Comparison of ENCODE assay signal across 22 mouse cellular contexts in genomic region chr1:134817916-134818595, GRCm38 (mm10).
DNase-seq lines count a peak whose midpoint lies in the region; ATAC-seq and TF ChIP-seq lines count a peak whose summit lies in the region.
"Had no signal": no experiment of that assay in that cellular context is flagged by ENCODE, and none has a peak within 500 bp of the region (broad histone marks: within the 10 kb centered on the region; RNA-seq: fewer than 3 reads in every experiment).

No protein-coding gene starts in this region.

- no peak overlapping the region for H3K9ac ChIP-seq in heart, embryonic 15.5 days
- no peak overlapping the region for H3K9ac ChIP-seq in lung, embryonic 16.5 days (ENCODE audit: low read length)
- H3K9ac ChIP-seq: embryonic facial prominence, embryonic 15.5 days; forebrain, embryonic 15.5 days; hindbrain, embryonic 13.5 days; kidney, embryonic 15.5 days; liver, embryonic 13.5 days had no signal

- H3K36me3 ChIP-seq in heart, embryonic 15.5 days: no peaks in the 10 kb centered on the region
- H3K36me3 ChIP-seq in lung, embryonic 16.5 days (ENCODE audit: control insufficient read depth, insufficient read depth, low read length): no peaks in the 10 kb centered on the region
- H3K36me3 ChIP-seq: embryonic facial prominence, embryonic 15.5 days; forebrain, embryonic 15.5 days; kidney, embryonic 15.5 days; liver, embryonic 13.5 days had no signal

- no peak for DNase-seq in gastrocnemius, adult 2 months
- no peak for DNase-seq in gastrocnemius, postnatal 36 days
- DNase-seq in heart, postnatal 4 days: no peak
- no peak for DNase-seq in lung, postnatal 10 days
- no peak for DNase-seq in spleen, postnatal 10 days (ENCODE audit: low spot score in 2 of 2)
- DNase-seq: cerebellum, adult 8-10 months; cerebellum, postnatal 36 days; embryo, embryonic 11 days; gastrocnemius, postnatal 10 days; kidney, adult 11 months; kidney, postnatal 4 days; liver, embryonic 13.5 days; right cerebral cortex, adult 18-20 months; thymus, postnatal 36 days had no signal

- intact Hi-C loops in gastrocnemius, adult 2 months (cut with DNase I): no loop called here
- intact Hi-C loops in gastrocnemius, postnatal 36 days (cut with DNase I): no loop called here

- whole genome bisulfite sequencing in heart, embryonic 15.5 days: 91% methylated on average over 6 of the region's 6 CpGs
- WGBS in lung, embryonic 16.5 days: 88% methylated on average over 6 of the region's 6 CpGs

- peak overlapping the region; percentile 31; the same call in 1 of the 2 replicates for H3K27ac ChIP-seq in gastrocnemius, adult 2 months
- peak overlapping the region; percentile 83; the same call in 1 of the 2 replicates for H3K27ac ChIP-seq in heart, embryonic 15.5 days
- H3K27ac ChIP-seq in lung, embryonic 16.5 days (ENCODE audit: low read length): peak overlapping the region; percentile 77; the same call in 1 of the 2 replicates
- H3K27ac ChIP-seq: forebrain, embryonic 15.5 days; hindbrain, embryonic 13.5 days; kidney, embryonic 15.5 days; liver, embryonic 13.5 days had no signal

- no peaks in the 10 kb centered on the region for H3K9me3 ChIP-seq in heart, embryonic 15.5 days (replicated peaks)
- no peaks in the 10 kb centered on the region for H3K9me3 ChIP-seq in lung, embryonic 16.5 days (ENCODE audit: control insufficient read depth, low read length)
- H3K9me3 ChIP-seq: embryonic facial prominence, embryonic 15.5 days; forebrain, embryonic 15.5 days; hindbrain, embryonic 13.5 days; kidney, embryonic 15.5 days; liver, embryonic 13.5 days had no signal

- no peak for ATAC-seq in heart, embryonic 15.5 days (replicated peaks; ENCODE audit: insufficient number of reproducible peaks, insufficient read depth, low FRiP score, low read depth)
- ATAC-seq in lung, embryonic 16.5 days (ENCODE audit: low read depth): no peak
- ATAC-seq: forebrain, embryonic 15.5 days; lung, postnatal 0 days had no signal

- H3K4me3 ChIP-seq in gastrocnemius, adult 2 months: no peak overlapping the region
- no peak overlapping the region for H3K4me3 ChIP-seq in heart, embryonic 15.5 days
- H3K4me3 ChIP-seq in lung, embryonic 16.5 days (ENCODE audit: low read length): no peak overlapping the region
- H3K4me3 ChIP-seq: embryonic facial prominence, embryonic 15.5 days; forebrain, embryonic 15.5 days; hindbrain, embryonic 13.5 days; kidney, embryonic 15.5 days; liver, embryonic 13.5 days had no signal

- no peak overlapping the region for H3K4me2 ChIP-seq in heart, embryonic 15.5 days
- no peak overlapping the region for H3K4me2 ChIP-seq in lung, embryonic 16.5 days (ENCODE audit: low read depth, low read length)
- H3K4me2 ChIP-seq: embryonic facial prominence, embryonic 15.5 days; forebrain, embryonic 15.5 days; hindbrain, embryonic 13.5 days; kidney, embryonic 15.5 days; midbrain, embryonic 11.5 days had no signal

- TF ChIP-seq CTCF in gastrocnemius, adult 2 months (IDR thresholded peaks at IDR 0.05): no peak

- H3K4me1 ChIP-seq in heart, embryonic 15.5 days (replicated peaks): peaks cover 45% of the 10 kb centered on the region
- H3K4me1 ChIP-seq in lung, embryonic 16.5 days (replicated peaks; ENCODE audit: control insufficient read depth, insufficient read depth, low read length): peaks cover 17% of the 10 kb centered on the region

- H3K27me3 ChIP-seq in heart, embryonic 15.5 days: no peaks in the 10 kb centered on the region
- no peaks in the 10 kb centered on the region for H3K27me3 ChIP-seq in lung, embryonic 16.5 days (ENCODE audit: control insufficient read depth, insufficient read depth, low read depth, low read length)
- H3K27me3 ChIP-seq: embryonic facial prominence, embryonic 15.5 days; forebrain, embryonic 15.5 days; hindbrain, embryonic 13.5 days; kidney, embryonic 15.5 days; liver, embryonic 13.5 days had no signal

Comparison
In these comparisons a context has a peak if more than half of its experiments do, and no peak if none do; other contexts are left out.
1. H3K27ac ChIP-seq: peak in every context shown above with its lines; median percentile 83 in heart, embryonic 15.5 days; 77 in lung, embryonic 16.5 days; 31 in gastrocnemius, adult 2 months.